In the genomic region with DNA sequence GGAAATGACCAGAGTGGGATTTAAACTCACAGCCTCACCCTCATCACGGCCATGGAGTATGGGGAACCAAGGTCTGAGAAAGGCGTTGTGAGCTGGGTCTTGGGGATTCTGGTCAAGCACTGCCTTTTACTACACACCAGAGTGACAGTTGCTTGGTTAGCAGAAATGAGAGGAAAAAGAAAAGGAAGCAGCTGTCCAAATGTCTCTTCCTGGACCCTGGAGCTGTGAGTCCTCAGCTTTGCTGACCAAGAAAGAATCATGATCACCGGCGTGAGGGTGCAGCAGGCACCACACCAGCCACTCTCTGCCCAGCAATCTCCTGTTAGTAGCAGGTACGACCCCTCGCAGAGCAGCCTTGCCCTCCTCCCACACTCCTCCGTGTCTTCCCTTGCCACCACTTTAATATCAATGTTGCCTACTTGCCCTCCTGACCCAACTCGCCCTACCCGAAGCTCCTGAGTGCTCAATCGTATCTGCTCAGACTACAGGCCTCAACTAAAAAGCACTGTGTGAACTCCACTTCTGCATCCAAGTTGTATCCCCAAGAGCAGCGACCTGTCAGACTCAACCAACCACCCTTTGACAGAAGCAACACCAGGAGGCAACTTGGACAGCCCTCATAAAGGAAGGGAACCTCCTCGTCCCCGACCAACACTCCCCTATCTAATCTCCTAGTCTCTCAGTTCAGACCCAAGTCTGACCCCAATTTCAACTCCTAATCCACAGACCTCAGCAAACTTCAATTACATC, we compare ENCODE assay signal across 8 mouse cellular contexts. TPM values are rescaled to one million over a fixed set of nuclear protein-coding genes. Genes with fewer than 3 reads are reported as not detected.
DNase-seq lines count a peak whose midpoint lies in the region; ATAC-seq and TF ChIP-seq lines count a peak whose summit lies in the region.

No protein-coding gene starts in this region.

- H3K4me3 ChIP-seq in liver, adult 2 months (ENCODE audit: insufficient read depth, low read depth, low read length) = peak overlapping the region; percentile 93
- H3K4me3 ChIP-seq in heart, embryonic 10.5 days = peak overlapping the region; percentile 90
- peak overlapping the region; percentile 73 for H3K4me3 ChIP-seq in limb, embryonic 14.5 days (replicated peaks; ENCODE audit: low read length)

- H3K79me2 ChIP-seq in liver, adult 2 months (ENCODE audit: control insufficient read depth, insufficient read depth, low read length) = peaks cover 35% of the 10 kb centered on the region; the same call in 1 of the 2 replicates

- H3K27ac ChIP-seq in liver, adult 2 months (replicated peaks; ENCODE audit: insufficient read depth, low read depth, low read length) = peak overlapping the region; percentile 81
- H3K27ac ChIP-seq in heart, embryonic 10.5 days = peak overlapping the region; percentile 90
- H3K27ac ChIP-seq in limb, embryonic 14.5 days (replicated peaks; ENCODE audit: low read depth, low read length) = 0 out of 2 replicates have a peak overlapping the region, but pooled peaks have one; percentile 55

- peak overlapping the region; percentile 83 for H3K4me2 ChIP-seq in limb, embryonic 14.5 days (replicated peaks; ENCODE audit: low read depth, low read length, severe bottlenecking)

- H3K4me1 ChIP-seq in liver, adult 2 months (ENCODE audit: control insufficient read depth, insufficient read depth, low read length) = peaks cover 13% of the 10 kb centered on the region; the same call in 1 of the 2 replicates
- peaks cover 17% of the 10 kb centered on the region for H3K4me1 ChIP-seq in heart, embryonic 10.5 days
- peaks cover 7% of the 10 kb centered on the region; the same call in 1 of the 2 replicates for H3K4me1 ChIP-seq in limb, embryonic 14.5 days (ENCODE audit: control insufficient read depth, insufficient read depth, low read length)

- peak; percentile 13; the same call in 1 of the 2 replicates for ATAC-seq in limb, embryonic 14.5 days (ENCODE audit: low FRiP score, low read depth)
- ATAC-seq in neutrophil, adult 5-6 weeks (ENCODE audit: extremely low read depth, insufficient number of reproducible peaks, low FRiP score, poor library complexity, severe bottlenecking) = peak; percentile 18; the same call in 1 of the 2 replicates

- no peaks in the 10 kb centered on the region for H3K9me3 ChIP-seq in heart, embryonic 10.5 days
- no peaks in the 10 kb centered on the region for H3K9me3 ChIP-seq in limb, embryonic 14.5 days (ENCODE audit: control insufficient read depth, low read length)

- no peaks in the 10 kb centered on the region for H3K27me3 ChIP-seq in liver, adult 2 months (ENCODE audit: control insufficient read depth, insufficient read depth, low read length)
- no peaks in the 10 kb centered on the region for H3K27me3 ChIP-seq in heart, embryonic 10.5 days (ENCODE audit: insufficient read depth, poor library complexity, severe bottlenecking)
- H3K27me3 ChIP-seq in limb, embryonic 14.5 days (ENCODE audit: control insufficient read depth, insufficient read depth, low read length) = no peaks in the 10 kb centered on the region

- TF ChIP-seq CTCF in liver, adult 2 months (IDR thresholded peaks at IDR 0.05; ENCODE audit: low read depth, low read length) = no peak

- peak; percentile 43 for DNase-seq in liver, adult 2 months (ENCODE audit: extremely low read depth, low read depth, low spot score)
- DNase-seq in liver = no peak
- DNase-seq in adipocyte (ENCODE audit: low spot score) = peak; percentile 14
- DNase-seq in heart, embryonic 10.5 days (ENCODE audit: low spot score) = no peak
- DNase-seq in limb, embryonic 14.5 days (ENCODE audit: low spot score) = no peak
- no peak for DNase-seq in right cerebral cortex, postnatal 36 days (ENCODE audit: low spot score in 2 of 2)
- DNase-seq in ovary, postnatal 10 days (ENCODE audit: low spot score) = no peak

- TF ChIP-seq POLR2A in liver, adult 2 months (IDR thresholded peaks at IDR 0.05; ENCODE audit: extremely low read depth, insufficient read depth, low read length) = no peak
- no peak for TF ChIP-seq POLR2A in limb, embryonic 14.5 days (IDR thresholded peaks at IDR 0.05; ENCODE audit: borderline replicate concordance, extremely low read depth, insufficient read depth, insufficient read length)

- peak overlapping the region; percentile 97 for H3K9ac ChIP-seq in liver, adult 2 months (ENCODE audit: low read depth, low read length)
- peak overlapping the region; percentile 86 for H3K9ac ChIP-seq in limb, embryonic 14.5 days (ENCODE audit: low read depth, low read length, severe bottlenecking)

- 13% methylated on average over 13 of the region's 13 CpGs for WGBS in liver, adult 2 months
- WGBS in heart, embryonic 10.5 days = 41% methylated on average over 13 of the region's 13 CpGs
- WGBS in limb, embryonic 14.5 days = 50% methylated on average over 13 of the region's 13 CpGs

- H3K36me3 ChIP-seq in liver, adult 2 months (ENCODE audit: control insufficient read depth, insufficient read depth, low read length) = no peaks in the 10 kb centered on the region; the same call in 1 of the 2 replicates
- no peaks in the 10 kb centered on the region for H3K36me3 ChIP-seq in heart, embryonic 10.5 days
- no peaks in the 10 kb centered on the region for H3K36me3 ChIP-seq in limb, embryonic 14.5 days (ENCODE audit: control insufficient read depth, insufficient read depth, low read length)

RNA-seq across cellular contexts. Expression of a gene that starts 7.0 kb away (rescaled TPM):
- total RNA-seq in liver, adult 2 months (2014; rRNA removed) = 11.0 and 14.2 TPM in 2 replicates
- polyA plus RNA-seq in liver, adult 2 months (2012; rRNA removed) = 15.8 and 17.2 TPM in 2 replicates
- 9.6 and 10.2 TPM in 2 replicates for polyA plus RNA-seq in heart, embryonic 10.5 days (2016; fragmentation: Nextera tagmentation; extraction: Ambion mirVana)
- 22.7 and 23.9 TPM in 2 replicates for polyA plus RNA-seq in limb, embryonic 14.5 days (2012; rRNA removed)
- polyA plus RNA-seq in limb, embryonic 14.5 days (2014; fragmentation: Nextera tagmentation; extraction: Ambion mirVana) = 12.8 and 14.5 TPM in 2 replicates
- total RNA-seq in neutrophil, adult 5-6 weeks (2017) = 18.5 and 19.8 TPM in 2 replicates

RNA-seq across cellular contexts. Expression of a gene that starts 7.0 kb away (rescaled TPM):
- 7.9 and 8.0 TPM in 2 replicates for total RNA-seq in liver, adult 2 months (2014; rRNA removed)
- polyA plus RNA-seq in liver, adult 2 months (2012; rRNA removed) = 2.6 and 2.8 TPM in 2 replicates
- 26.4 TPM in 2 replicates for polyA plus RNA-seq in heart, embryonic 10.5 days (2016; fragmentation: Nextera tagmentation; extraction: Ambion mirVana)
- 20.7 and 22.2 TPM in 2 replicates for polyA plus RNA-seq in limb, embryonic 14.5 days (2012; rRNA removed)
- polyA plus RNA-seq in limb, embryonic 14.5 days (2014; fragmentation: Nextera tagmentation; extraction: Ambion mirVana) = 25.9 and 32.9 TPM in 2 replicates
- total RNA-seq in neutrophil, adult 5-6 weeks (2017) = 12.5 and 14.3 TPM in 2 replicates

Comparison
In these comparisons a context has a peak if more than half of its experiments do, and no peak if none do; other contexts are left out.
1. DNase-seq: peak in liver, adult 2 months (single experiment) and adipocyte (single experiment); none in liver (single experiment), heart, embryonic 10.5 days (single experiment), limb, embryonic 14.5 days (single experiment), right cerebral cortex, postnatal 36 days (0 of 2) and ovary, postnatal 10 days (single experiment).
2. Peak in every context shown above with its lines, with median percentiles within 50 percentile points of each other: H3K27ac ChIP-seq and H3K4me3 ChIP-seq.